Mouse (Mus musculus) erythroblast, adult 5-6 weeks (primary cell): Measurements from ENCODE around the gene Pi4ka. TPM values are rescaled to one million over a fixed set of nuclear protein-coding genes. Genes with fewer than 3 reads are reported as not detected.
"Not testable (repeated sequence)": the region's sequence is repeated elsewhere in the genome, so short reads cannot be mapped to it uniquely, and the experiment has no call there.

ENCODE experiments used
- ATAC-seq: replicated peaks from 2 replicates; pipeline ENCODE4 v1.8.0; 2016; ENCODE audit warnings: moderate number of reproducible peaks, mild to moderate bottlenecking, moderate TSS enrichment, inconsistent platforms; ENCODE audit not compliant: poor library complexity, low FRiP score, severe bottlenecking
- total RNA-seq, 2 experiments: library from RNA; stranded (forward) in 1 of 2; stranded (reverse) in 1 of 2; fragments of 150-400 nt in 1 of 2; fragments of 200-764, 138-1000 nt in 1 of 2; gene quantifications; 2 replicates each; pipeline versions ENCODE4 v1.2.3 to v1.2.4; 2015 to 2017; ENCODE audit warnings: low replicate concordance in 2 of 2

Pi4ka gene
- total RNA-seq, 2 experiments from 2014 or later, result 9.6 to 30.9 TPM

DNA sequence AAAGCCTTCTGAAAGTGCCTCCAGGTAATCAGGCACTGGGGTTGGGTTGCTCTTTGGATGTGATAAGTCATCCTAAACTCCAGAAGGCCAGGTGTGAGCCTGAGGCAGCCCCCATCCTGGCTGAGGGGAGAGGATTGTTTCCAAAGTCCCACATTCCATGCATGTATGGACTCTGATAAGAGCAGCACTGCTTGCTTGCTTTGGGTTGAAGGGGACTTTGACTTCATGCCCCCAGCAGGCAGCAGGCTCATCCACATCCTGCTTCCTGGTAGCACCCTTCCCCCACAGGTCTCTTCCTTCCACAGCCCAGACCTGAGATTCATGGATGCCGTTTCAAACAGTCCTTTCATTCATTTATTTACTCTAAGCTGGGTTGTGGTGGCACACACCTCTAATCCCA lies 162.4 kb downstream of the Pi4ka start:
- no peak for ATAC-seq

DNA sequence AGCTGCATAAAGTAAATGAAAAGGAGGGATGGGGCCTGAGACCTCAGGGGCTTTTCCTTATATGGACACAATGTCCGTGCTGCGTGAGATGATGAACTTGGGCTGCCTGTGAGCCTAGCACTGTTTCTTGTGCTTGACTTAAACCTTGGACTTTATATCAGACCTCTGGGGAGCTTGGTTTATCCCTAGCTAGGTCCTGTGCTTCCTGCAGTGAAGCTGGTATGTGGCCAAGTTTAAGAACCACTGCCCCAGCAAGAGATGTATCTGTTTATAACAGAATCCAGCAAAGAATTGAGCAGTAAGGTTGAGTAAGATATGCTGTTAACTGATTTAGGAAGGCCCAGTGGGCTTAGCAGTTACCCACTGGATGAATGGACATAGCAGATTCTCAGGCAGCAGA lies 166.7 kb downstream of the Pi4ka start:
- no peak for ATAC-seq

DNA sequence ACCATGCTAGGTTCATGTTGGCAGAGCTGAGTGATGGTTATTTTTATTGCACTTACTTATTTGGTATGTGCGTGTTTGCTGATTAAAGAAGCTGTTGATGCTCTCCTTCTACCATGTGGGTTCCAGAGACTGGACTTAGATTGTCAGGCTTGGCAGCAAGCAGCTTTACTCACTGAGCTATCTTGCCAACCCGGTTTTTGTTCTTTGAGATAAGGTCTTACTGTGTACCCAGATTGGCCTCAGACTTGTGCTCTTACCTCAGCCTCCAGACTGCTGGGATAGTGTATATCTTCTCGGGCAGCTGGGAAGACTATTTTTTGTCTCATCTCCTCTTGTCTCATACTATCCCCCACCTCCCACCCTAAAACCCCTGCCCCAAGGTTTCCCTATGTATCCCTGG lies 168.5 kb downstream of the Pi4ka start:
- no peak for ATAC-seq

DNA sequence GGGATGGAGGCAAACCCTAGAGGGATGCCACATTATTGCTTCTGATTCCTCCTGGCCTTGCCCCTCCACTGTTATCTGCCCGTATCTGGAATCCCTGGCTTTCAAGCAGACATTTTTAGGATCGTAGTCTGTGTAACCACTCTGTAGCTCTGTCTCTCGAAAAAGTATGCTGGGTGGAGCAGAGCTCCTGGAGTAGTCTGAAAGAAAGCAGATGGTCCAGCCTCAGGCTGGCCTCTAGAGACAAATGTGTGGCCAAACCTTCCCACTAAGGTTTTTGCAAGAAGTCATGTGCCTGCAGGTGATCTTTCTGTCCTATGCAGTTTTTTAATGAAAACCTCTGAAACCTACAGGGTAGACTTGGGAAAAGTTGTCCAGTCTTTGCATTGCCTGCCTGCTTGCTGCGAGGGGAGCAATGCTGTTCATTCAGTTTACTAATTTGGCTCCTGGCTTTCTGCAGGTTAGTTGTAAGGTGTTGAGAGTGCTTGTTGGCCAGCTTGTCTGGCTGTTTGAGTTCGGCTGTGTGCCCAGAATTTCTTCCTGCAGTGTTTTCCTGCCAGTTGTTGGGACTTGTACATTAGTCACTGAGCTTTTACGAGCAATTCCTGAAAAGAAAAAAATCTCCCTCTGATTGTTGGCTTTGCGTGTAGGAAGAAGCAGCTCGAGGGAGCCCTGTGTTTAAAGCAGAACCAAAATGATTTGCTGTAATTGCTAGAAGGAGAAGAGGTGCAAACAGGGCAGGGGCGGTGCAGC lies 171.0 kb downstream of the Pi4ka start:
- no peak for ATAC-seq

DNA sequence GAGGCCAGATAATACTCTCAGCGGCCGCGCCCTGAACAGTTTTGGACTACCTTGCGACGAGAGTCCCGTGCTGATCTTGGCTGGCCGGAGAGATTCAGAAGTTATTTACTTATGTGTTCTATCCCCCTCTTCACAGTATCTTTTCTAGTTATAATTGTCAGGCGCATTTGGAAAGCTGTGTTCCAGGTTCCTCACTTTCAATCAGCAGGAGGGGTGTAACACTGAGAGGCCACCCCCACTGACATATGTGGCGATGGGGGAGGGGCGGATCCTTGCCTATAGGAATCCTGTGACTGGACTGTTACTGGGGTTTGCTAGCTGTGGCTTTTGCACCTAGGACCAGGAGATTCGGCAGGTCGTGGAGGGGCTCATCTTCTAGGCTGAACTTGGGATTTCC lies 171.6 kb downstream of the Pi4ka start:
- ATAC-seq, result no peak

DNA sequence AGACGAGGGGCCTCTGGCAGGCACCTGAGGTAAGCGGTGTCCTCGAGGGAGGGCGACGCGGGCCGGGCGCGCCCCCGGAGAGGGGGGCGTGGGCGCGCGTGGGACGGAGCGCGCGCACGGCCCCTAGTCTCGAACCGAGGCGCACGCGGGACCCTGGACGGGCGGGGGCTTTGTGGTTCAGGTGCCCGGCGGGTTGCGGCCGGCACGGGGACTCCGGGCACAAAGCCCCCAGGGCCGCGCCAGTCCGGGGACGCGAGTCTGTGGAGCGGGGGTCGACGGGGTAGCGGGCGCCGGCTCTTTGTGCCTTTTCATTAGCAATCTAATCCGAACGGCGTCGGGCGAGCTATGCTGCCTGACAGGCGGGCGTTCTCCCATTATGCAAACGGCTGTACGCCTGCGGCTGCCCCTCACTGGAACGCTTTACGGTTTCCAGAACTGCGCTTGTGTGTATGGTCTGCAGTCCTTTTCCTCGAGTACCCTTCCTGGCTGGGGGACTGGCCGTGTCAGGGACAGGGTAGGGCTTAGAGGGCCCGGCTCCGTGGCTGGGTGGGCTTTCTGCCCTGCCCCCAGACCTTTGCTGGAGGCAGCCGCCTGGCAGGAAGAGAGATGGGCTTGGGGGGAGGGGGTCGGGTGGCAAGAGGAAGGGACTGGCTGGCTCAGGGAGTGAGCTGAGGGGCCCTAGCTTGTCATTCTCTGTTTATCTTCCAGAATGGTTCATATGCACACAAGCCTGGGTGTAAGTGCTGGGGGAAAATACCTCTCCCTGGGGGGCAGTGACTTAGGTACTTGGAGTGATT lies 172.2 kb downstream of the Pi4ka start:
- no peak for ATAC-seq

DNA sequence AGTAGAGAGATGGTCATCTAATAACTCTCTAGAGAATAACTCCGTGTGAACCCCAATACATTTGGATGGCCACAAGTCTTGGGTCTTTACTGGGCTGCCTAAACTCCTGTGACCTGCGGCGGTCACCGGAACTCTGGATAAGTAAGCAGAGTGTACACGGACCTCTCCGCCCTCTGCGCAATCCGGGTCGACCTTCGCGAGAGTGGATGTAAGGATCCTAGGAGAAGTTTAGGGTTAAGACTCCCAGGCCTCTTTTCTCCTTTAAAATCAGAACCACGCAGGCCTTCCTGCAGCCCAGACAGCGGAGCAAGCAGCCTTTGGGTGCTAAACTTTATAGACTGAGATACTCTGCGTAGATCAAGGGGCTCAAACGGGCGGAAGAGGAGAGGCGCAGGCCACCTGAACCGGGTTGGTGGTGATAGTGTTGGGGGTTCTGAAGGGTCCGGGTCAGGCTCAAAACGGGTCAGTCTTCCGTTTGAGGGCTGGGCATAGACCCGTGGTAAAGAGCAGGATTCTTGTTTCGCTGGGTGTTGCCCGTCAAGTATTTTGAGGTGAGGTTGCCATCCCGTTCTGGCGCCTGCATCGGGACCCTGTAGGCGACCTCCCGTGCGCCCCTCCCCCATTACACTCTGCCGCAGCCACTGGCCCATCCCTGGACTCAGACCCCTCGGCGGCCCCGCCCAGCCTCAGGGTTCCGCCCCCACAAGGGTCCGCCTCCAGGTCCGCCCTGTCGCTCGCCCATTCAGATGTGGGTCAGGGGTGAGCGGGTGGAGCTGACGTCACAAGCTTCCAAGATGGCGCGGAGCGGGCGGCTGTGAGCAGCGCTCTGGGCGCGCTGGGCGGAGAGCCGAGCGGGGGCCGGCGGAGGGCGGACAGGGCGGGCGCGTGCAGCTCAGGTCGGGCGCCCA lies 173.1 kb downstream of the Pi4ka start, which contains the start of gene Hic2:
TSS of gene Hic2 (plus strand) at position 779 of the 908 bp plus-strand sequence.
- ATAC-seq, result peak; percentile 69

DNA sequence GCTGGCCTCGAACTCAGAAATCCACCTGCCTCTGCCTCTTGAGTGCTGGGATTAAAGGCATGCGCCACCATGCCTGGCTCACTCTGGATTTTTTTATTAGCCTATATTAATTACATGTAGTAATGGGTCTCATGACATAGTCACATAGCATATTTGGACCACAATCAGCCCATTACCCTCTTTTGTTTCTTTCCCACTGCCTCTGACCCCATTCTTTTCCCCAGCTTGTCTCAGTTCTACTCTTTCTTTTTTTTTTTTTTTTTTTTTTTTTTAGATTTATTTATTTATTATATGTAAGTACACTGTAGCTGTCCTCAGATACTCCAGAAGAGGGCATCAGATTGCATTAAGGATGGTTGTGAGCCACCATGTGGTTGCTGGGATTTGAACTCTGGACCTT lies 174.6 kb downstream of the Pi4ka start:
- ATAC-seq, result not testable (repeated sequence)

Other genes starting within 250 kb of the Pi4ka start
- 77.2 and 91.3 TPM in 2 replicates for gene Ube2l3, start 203.7 kb downstream of the Pi4ka start, total RNA-seq (2015; ENCODE audit: low replicate concordance)
- 16.7 and 33.8 TPM in 2 replicates for gene Ube2l3, start 203.7 kb downstream of the Pi4ka start, total RNA-seq (2017; ENCODE audit: low replicate concordance)
- gene Rimbp3, start 197.7 kb downstream of the Pi4ka start, total RNA-seq (2015; ENCODE audit: low replicate concordance), result 1.3 TPM in 1 of 2 replicates, not detected in the other
- gene Rimbp3, start 197.7 kb downstream of the Pi4ka start, total RNA-seq (2017; ENCODE audit: low replicate concordance), result 0.28 TPM in 1 of 2 replicates, not detected in the other
- gene Hic2, start 172.7 kb downstream of the Pi4ka start, total RNA-seq (2015; ENCODE audit: low replicate concordance), result 0.96 TPM in 1 of 2 replicates, not detected in the other
- 0.14 and 0.60 TPM in 2 replicates for gene Hic2, start 172.7 kb downstream of the Pi4ka start, total RNA-seq (2017; ENCODE audit: low replicate concordance)
- gene Tmem191c, start 130.2 kb downstream of the Pi4ka start, total RNA-seq (2015; ENCODE audit: low replicate concordance), result 6.7 TPM in 1 of 2 replicates, not detected in the other
- gene Tmem191c, start 130.2 kb downstream of the Pi4ka start, total RNA-seq (2017; ENCODE audit: low replicate concordance), result 2.1 TPM in 1 of 2 replicates, not detected in the other
- gene Serpind1, start 74.9 kb downstream of the Pi4ka start, total RNA-seq (2015; ENCODE audit: low replicate concordance), result not detected in 2 replicates
- not detected in 2 replicates for gene Serpind1, start 74.9 kb downstream of the Pi4ka start, total RNA-seq (2017; ENCODE audit: low replicate concordance)
- 18.1 and 28.8 TPM in 2 replicates for gene Snap29, start 328 bp downstream of the Pi4ka start, total RNA-seq (2015; ENCODE audit: low replicate concordance)
- gene Snap29, start 328 bp downstream of the Pi4ka start, total RNA-seq (2017; ENCODE audit: low replicate concordance), result 27.6 and 29.0 TPM in 2 replicates
- gene Crkl, start 45.7 kb upstream of the Pi4ka start, total RNA-seq (2015; ENCODE audit: low replicate concordance), result 7.7 and 16.3 TPM in 2 replicates
- gene Crkl, start 45.7 kb upstream of the Pi4ka start, total RNA-seq (2017; ENCODE audit: low replicate concordance), result 8.1 and 16.1 TPM in 2 replicates
- not detected in 2 replicates for gene Aifm3, start 83.3 kb upstream of the Pi4ka start, total RNA-seq (2015; ENCODE audit: low replicate concordance)
- not detected in 2 replicates for gene Aifm3, start 83.3 kb upstream of the Pi4ka start, total RNA-seq (2017; ENCODE audit: low replicate concordance)
- 5.2 and 26.1 TPM in 2 replicates for gene Lztr1, start 102.4 kb upstream of the Pi4ka start, total RNA-seq (2015; ENCODE audit: low replicate concordance)
- gene Lztr1, start 102.4 kb upstream of the Pi4ka start, total RNA-seq (2017; ENCODE audit: low replicate concordance), result 10.3 and 22.4 TPM in 2 replicates
- 9.8 and 11.9 TPM in 2 replicates for gene Thap7, start 124.8 kb upstream of the Pi4ka start, total RNA-seq (2015; ENCODE audit: low replicate concordance)
- 3.8 and 7.7 TPM in 2 replicates for gene Thap7, start 124.8 kb upstream of the Pi4ka start, total RNA-seq (2017; ENCODE audit: low replicate concordance)
- gene Lrrc74b, start 154.9 kb upstream of the Pi4ka start, total RNA-seq (2015; ENCODE audit: low replicate concordance), result not detected in 2 replicates
- not detected in 2 replicates for gene Lrrc74b, start 154.9 kb upstream of the Pi4ka start, total RNA-seq (2017; ENCODE audit: low replicate concordance)
- not detected in 2 replicates for gene P2rx6, start 155.6 kb upstream of the Pi4ka start, total RNA-seq (2015; ENCODE audit: low replicate concordance)
- gene P2rx6, start 155.6 kb upstream of the Pi4ka start, total RNA-seq (2017; ENCODE audit: low replicate concordance), result not detected in 2 replicates
- gene Slc7a4, start 176.9 kb upstream of the Pi4ka start, total RNA-seq (2015; ENCODE audit: low replicate concordance), result 0.38 and 0.42 TPM in 2 replicates
- gene Slc7a4, start 176.9 kb upstream of the Pi4ka start, total RNA-seq (2017; ENCODE audit: low replicate concordance), result 0.84 and 7.1 TPM in 2 replicates
- gene Smpd4, start 213.0 kb upstream of the Pi4ka start, total RNA-seq (2015; ENCODE audit: low replicate concordance), result 9.6 and 20.5 TPM in 2 replicates
- 14.6 and 19.2 TPM in 2 replicates for gene Smpd4, start 213.0 kb upstream of the Pi4ka start, total RNA-seq (2017; ENCODE audit: low replicate concordance)
- gene Ccdc74a, start 240.2 kb upstream of the Pi4ka start, total RNA-seq (2015; ENCODE audit: low replicate concordance), result not detected in 2 replicates
- 0.60 and 1.7 TPM in 2 replicates for gene Ccdc74a, start 240.2 kb upstream of the Pi4ka start, total RNA-seq (2017; ENCODE audit: low replicate concordance)